Mouse (Mus musculus): ENCODE measurements around the gene Slc2a1.

Gene Slc2a1

DNA sequence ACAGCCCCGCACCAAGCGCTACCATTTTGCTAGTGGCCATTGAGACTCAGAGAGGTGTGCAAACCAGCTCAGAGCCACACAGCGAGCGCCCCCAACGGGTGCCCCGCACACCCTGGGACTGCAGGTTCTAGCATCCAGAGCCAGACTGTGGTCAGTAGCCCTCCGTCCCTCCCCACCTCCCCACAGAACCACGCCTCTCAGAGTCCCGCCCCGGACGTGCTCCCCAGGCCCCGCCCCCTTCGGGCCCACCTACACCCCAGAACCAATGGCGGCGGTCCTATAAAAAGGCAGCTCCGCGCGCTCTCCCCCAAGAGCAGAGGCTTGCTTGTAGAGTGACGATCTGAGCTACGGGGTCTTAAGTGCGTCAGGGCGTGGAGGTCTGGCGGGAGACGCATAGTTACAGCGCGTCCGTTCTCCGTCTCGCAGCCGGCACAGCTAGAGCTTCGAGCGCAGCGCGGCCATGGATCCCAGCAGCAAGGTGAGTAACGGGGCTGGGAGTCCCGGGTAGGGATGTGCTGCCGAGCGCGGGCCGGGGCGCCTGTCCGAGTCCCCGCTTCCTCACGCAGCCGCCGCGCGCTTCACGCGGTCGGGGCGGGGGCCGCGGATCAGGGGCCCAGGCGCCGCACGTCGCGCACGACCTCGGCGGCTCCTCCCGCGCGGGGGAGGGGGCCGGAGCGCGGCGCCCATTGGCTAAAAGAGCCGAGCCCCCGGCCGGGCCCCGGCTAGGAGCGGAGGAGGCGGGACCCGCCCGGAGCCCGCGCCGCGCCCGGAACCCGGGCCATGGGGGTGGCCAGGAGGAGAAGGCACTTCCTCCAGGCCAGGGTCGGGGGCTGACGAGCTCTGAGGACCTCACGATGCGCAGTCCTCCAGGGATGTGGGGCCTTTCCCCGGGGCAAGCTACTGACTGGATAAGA, at the start of gene Slc2a1:
TSS of gene Slc2a1 (plus strand) at position 217 of the 914 bp plus-strand sequence.
- under 1% methylated on average over 87 of the region's 88 CpGs for WGBS

DNA sequence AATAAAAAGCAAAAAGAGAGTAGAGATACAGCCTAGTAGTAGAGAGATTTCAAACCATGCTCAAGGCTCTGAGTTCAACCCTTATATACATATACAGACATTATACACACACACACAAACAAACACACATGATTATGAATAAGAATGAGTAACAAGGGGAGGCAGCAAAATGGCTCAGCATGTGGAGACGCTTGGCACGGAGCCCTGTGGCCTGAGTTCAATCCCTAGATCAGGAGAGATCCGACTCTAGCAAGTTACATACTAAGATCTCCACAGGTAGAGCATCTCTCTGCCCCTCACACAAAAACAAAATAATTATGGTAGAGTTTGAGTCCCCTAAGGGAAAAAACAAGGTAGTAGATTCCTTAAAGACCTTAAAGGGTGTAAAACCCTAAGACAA, 41.7 kb upstream of the Slc2a1 start:
- WGBS, result 80% methylated on average over 3 of the region's 3 CpGs

- WGBS, result 87% methylated on average over 2 of the region's 2 CpGs
Measured at GRCm38 (mm10) chr4:119067204-119067603, 41.3 kb upstream of the Slc2a1 start.

GRCm38 (mm10) chr4:119068918-119069317, 39.6 kb upstream of the Slc2a1 start:
- 78% methylated on average over 6 of the region's 6 CpGs for WGBS

DNA sequence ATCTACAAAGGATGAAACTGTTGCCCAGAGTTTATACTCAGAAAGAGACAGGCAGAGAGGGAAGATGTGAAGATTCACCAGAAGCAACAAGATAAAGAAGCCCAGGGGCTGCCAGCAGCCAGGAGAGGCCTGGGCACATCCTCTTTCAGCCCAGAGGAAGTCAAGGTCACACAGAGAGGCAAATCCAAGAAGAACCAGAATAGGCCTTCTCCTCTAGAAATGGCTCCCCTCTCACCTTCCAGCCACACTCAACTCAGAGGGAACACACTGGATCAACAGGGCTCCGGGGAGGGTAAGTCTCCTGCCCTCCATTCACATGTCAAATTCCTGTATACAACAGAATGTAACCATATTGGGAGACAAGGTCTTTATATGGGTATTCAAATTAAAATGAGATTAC, 38.3 kb upstream of the Slc2a1 start:
- WGBS, result 87% methylated on average over 1 of the region's 1 CpGs

- 66% methylated on average over 16 of the region's 16 CpGs for WGBS
Measured at GRCm38 (mm10) chr4:119070959-119071647, 37.4 kb upstream of the Slc2a1 start.

GRCm38 (mm10) chr4:119071648-119072362, 36.7 kb upstream of the Slc2a1 start:
- WGBS, result 68% methylated on average over 19 of the region's 19 CpGs

GRCm38 (mm10) chr4:119072363-119072940, 36.1 kb upstream of the Slc2a1 start:
- 82% methylated on average over 19 of the region's 19 CpGs for WGBS

DNA sequence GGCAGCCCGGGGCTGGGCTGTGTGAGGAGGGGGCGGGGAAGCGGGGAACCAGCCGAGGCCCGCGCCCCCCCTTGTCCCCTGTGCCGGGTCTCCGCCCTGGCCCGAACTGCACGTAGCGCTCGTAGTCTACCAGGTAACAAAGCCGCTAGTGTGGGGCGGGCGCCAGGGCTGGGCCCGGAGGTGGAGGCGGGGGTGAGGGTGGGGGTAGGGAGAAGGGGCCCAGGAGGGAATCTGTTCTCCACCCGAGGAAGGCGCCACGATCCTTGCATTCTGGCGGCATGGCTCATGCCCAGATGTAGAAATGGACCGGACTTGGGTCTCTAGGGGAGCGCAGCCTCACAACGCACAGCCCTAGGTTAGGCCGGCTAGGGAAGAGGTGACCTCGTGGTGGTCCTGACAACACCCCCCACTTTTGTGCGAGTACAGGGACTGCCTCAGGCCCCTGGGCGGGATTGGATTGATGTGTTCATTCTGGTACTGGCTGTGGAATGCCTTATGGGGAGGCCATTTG, 35.5 kb upstream of the Slc2a1 start:
- 29% methylated on average over 28 of the region's 28 CpGs for WGBS

DNA sequence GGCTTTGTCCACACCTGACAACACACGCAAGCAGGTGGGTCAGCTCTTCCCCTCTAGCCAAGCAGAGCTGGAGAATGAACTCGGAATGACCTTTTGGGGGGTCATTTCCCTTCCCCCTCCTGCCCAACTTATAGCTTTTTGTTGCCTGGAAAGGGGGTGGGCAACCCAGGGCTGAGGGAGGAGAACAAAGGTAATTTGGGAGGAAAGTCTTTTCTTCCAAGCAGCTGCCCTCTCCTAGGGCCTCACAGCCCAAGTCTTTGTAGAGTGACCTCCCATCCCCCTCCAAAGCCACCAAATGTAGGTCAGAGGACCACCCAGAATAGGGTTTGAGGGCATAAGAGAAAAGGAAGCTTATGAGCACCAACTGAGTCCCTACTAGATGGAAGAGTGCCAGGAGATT, 34.9 kb upstream of the Slc2a1 start:
- 64% methylated on average over 2 of the region's 2 CpGs for WGBS

DNA sequence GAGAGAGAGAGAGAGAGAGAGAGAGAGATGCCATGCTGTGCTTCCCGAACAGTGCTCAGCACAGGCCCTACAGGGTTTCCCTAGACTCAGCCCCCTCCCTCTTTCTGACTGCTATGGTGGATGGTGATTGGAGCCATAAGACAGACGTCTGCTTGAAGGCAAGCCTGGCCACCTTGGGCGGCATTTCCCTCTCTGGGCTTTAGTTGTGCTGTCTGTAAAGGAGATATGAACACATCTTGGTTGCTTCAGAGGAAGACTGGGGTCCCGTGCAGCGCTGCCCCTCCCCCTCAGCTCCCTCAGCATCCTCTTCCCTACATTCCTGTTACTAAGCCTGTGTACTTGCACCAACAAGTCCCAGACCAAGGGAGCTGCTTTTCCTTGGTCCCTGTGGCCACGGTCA, 33.9 kb upstream of the Slc2a1 start:
- WGBS, result 60% methylated on average over 6 of the region's 6 CpGs

DNA sequence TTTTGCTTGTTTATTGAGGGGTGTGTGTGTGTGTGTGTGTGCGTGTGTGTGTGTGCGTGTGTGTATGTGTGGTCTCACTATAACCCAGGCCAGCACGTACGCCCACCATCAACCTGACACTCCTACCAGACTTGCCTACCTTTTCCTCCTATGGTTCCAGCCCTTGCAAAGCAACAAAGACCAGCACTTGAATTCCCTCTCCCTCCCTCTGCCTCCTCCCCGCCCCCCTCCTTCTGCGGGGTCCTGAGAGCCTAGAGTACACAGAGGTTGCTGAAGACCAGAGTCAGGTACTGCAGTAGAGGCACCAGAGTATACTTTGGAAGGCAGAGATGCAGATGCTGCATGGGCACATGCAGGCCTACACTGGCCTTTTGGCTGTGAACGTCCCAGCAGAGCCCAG, 33.2 kb upstream of the Slc2a1 start:
- WGBS, result 70% methylated on average over 7 of the region's 7 CpGs

DNA sequence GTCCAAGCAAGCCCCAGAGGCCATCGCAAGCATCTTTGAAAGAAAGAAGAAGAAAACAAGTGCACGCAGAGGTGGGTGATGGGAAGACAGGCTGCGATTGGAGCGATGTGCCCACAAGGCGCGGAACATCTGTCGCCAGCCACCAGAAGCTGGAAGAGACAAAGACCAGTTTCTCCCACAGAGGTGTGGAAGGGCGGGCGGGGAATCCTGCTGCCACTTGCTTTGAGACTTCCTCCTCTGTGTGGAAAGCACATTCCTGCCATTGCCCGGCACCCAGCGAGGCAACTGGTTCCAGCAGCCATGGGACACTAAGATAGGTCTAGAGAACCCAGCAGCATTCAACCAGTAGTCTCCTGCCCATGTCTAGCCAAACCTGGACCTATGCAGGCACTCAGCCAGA, 32.2 kb upstream of the Slc2a1 start:
- WGBS, result 92% methylated on average over 11 of the region's 11 CpGs

GRCm38 (mm10) chr4:119077084-119077682, 31.3 kb upstream of the Slc2a1 start:
- WGBS, result 53% methylated on average over 13 of the region's 13 CpGs

- 86% methylated on average over 6 of the region's 6 CpGs for WGBS
Measured at GRCm38 (mm10) chr4:119079928-119080327, 28.6 kb upstream of the Slc2a1 start.

DNA sequence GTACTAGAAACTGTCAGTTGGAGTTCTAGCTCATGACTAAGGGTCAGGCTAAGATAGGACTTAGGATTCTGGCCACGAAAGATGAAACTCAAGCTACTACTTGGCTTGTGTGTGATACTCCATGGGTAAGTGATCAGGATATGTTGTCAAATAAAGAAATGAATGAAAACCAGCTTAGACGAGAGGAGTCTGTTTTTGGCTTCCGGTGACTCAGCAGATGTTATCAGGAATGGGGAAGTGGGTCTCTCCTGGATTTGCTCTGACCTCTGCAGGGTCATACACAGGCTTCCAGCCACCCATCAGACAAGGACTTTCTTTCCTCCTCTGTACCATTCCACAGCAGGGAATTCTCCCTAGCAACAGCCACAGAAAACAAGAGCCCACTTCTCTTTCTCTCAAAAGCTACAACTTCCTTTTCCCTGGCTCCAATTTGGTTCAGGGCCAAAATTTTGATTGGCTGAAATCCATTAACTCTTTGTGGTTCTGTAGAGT, 25.7 kb upstream of the Slc2a1 start:
- 36% methylated on average over 3 of the region's 3 CpGs for WGBS

DNA sequence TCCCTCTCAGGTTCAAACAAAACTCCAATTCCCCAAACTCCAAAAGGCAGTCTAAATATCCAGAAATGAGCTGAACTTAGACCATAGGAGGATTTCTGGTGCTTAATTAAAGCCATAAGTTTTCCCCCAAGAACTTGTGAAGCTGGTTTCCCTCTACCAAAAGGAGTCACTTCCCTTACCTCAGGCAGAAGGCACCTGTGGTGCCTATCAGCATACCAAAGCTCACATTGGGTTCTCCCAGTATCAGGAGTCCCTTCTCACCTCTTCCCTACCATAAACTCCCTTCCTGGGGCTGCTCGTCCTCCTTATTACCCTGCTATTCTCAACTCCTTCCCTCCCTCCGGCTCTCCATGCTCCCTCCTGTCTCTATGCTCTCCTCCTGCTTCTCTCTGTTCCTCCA, 20.1 kb upstream of the Slc2a1 start:
- WGBS, result 88% methylated on average over 2 of the region's 2 CpGs

GRCm38 (mm10) chr4:119093890-119094289, 14.6 kb upstream of the Slc2a1 start:
- 72% methylated on average over 7 of the region's 7 CpGs for WGBS

- 65% methylated on average over 4 of the region's 4 CpGs for WGBS
Measured at GRCm38 (mm10) chr4:119094987-119095386, 13.5 kb upstream of the Slc2a1 start.

- 62% methylated on average over 3 of the region's 3 CpGs for WGBS
Measured at GRCm38 (mm10) chr4:119096401-119096800, 12.1 kb upstream of the Slc2a1 start.

GRCm38 (mm10) chr4:119097421-119097820, 11.1 kb upstream of the Slc2a1 start:
- 92% methylated on average over 4 of the region's 4 CpGs for whole genome bisulfite sequencing
